Mouse (Mus musculus) G1E (cell line): Measurements from ENCODE around the gene Rfx3. TPM values are rescaled to one million over a fixed set of nuclear protein-coding genes. Genes with fewer than 3 reads are reported as not detected.

ENCODE experiments used
- ATAC-seq: 2 replicates; pipeline ENCODE4 v1.8.0; 2016; ENCODE audit warnings: mild to moderate bottlenecking; ENCODE audit not compliant: insufficient number of reproducible peaks, poor library complexity, low FRiP score, severe bottlenecking; ENCODE audit errors: extremely low read depth
- DNase-seq: peaks from one replicate; pipeline ENCODE4 v3.0.0; 2012; ENCODE audit warnings: low spot score
- H3K27me3 ChIP-seq: 2 replicates; pipeline ENCODE4 v1.6.1; 2012; ENCODE audit warnings: mild to moderate bottlenecking, low read length, inconsistent platforms; ENCODE audit not compliant: insufficient read depth
- H3K36me3 ChIP-seq: replicated peaks from 2 replicates; pipeline ENCODE3; 2012; ENCODE audit warnings: mild to moderate bottlenecking, inconsistent platforms
- H3K4me1 ChIP-seq: 2 replicates; pipeline ENCODE4 v1.6.1; 2012; ENCODE audit warnings: low read depth, low read length, inconsistent platforms, mixed read lengths; ENCODE audit not compliant: insufficient read depth
- H3K4me3 ChIP-seq: 2 replicates; pipeline ENCODE4 v1.5.1; 2012; ENCODE audit warnings: low read depth, mild to moderate bottlenecking, inconsistent platforms, low read length, moderate library complexity, mixed read lengths
- H3K9me3 ChIP-seq: replicated peaks from 2 replicates; pipeline ENCODE4 v1.6.1; 2012; ENCODE audit warnings: inconsistent platforms
- CTCF ChIP-seq: IDR thresholded peaks from 2 replicates; pipeline ENCODE4 v1.5.1; 2012; ENCODE audit warnings: low read depth, low read length, inconsistent platforms, mixed read lengths
- GATA1 ChIP-seq: IDR thresholded peaks from 2 replicates; pipeline ENCODE4 v1.6.1; 2012; ENCODE audit warnings: borderline replicate concordance, low read length, inconsistent platforms, mixed read lengths
- GATA2 ChIP-seq: IDR thresholded peaks from 2 replicates; pipeline ENCODE4 v1.6.1; 2012; ENCODE audit warnings: low read depth, low read length, inconsistent platforms, borderline replicate concordance
- POLR2AphosphoS5 ChIP-seq: IDR thresholded peaks from 2 replicates; pipeline ENCODE4 v1.6.1; 2012; ENCODE audit warnings: low read depth, low read length, inconsistent platforms; ENCODE audit not compliant: insufficient replicate concordance
- TAL1 ChIP-seq: conservative IDR thresholded peaks from 2 replicates; pipeline ENCODE4 v1.6.1; 2012; ENCODE audit warnings: low read depth, low read length, inconsistent platforms, mixed read lengths
- polyA plus RNA-seq: library from polyadenylated mRNA; stranded (reverse); fragments of >175 nt; gene quantifications from 2 replicates; pipeline ENCODE4 v1.2.3, GENCODE M21; 2012
- total RNA-seq, 2 experiments: library from RNA; stranded (forward) in 1 of 2; stranded (reverse) in 1 of 2; fragments of 200-1000 nt in 1 of 2; fragments of >200 nt in 1 of 2; fragmentation: Nextera tagmentation in 1 of 2; gene quantifications; 2 replicates each; pipeline ENCODE4 v1.2.3; 2014 to 2017

Rfx3 gene
- total and polyA plus RNA-seq, 3 experiments, result 0.50 to 13.7 (median 3.8) TPM

DNA sequence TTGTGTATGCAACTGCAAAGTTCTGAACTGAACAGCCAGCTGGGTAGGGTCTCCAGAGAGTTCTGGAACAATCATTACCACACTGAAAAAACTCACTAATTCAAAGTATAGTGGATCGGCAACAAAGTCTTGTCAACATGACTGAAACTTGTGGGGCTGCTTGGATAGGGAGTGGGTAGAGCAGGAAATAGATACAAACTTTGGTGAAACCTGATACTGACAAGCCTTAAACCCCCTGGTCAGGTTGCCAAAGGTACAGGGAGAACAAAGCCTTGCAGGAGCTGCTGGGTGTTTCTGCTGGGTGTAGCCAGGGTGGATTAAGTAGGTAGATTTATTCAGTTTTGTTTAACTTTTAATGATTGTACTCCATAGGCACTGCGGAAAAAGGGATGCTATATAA lies 274.4 kb downstream of the Rfx3 start:
- TF ChIP-seq GATA1 (no peak), POLR2AphosphoS5 (no peak), GATA2 (no peak), TAL1 (no peak), CTCF (no peak)
- H3K36me3 ChIP-seq, result no peaks in the 10 kb centered on the region
- no peaks in the 10 kb centered on the region for H3K4me1 ChIP-seq
- ATAC-seq (no peak), DNase-seq (no peak)
- H3K27me3 ChIP-seq, result peaks cover 17% of the 10 kb centered on the region
- no peaks in the 10 kb centered on the region for H3K9me3 ChIP-seq
- H3K4me3 ChIP-seq, result no peak overlapping the region

DNA sequence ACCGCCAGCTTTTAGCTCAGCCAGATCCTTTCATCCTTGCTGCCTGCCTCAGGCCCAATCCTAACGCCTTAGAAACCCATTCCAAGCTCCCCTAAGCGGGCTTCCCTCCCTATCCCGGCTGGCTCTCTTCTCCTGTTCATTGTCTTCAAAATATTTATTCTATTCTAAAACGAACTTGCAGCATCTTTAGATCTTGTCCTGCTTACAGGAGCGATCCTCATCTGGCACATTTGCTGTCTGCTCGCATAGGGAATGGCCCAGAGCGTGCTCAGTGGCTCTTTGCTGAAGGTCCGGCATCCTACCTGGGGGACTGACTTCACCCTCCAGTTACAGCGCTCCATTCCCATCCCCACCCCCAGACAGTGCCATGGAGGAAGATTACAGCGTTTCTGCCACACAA lies 292.0 kb downstream of the Rfx3 start:
- no peaks in the 10 kb centered on the region for H3K27me3 ChIP-seq
- H3K4me1 ChIP-seq, result no peaks in the 10 kb centered on the region
- DNase-seq (no peak), ATAC-seq (no peak)
- no peak overlapping the region for H3K4me3 ChIP-seq
- H3K36me3 ChIP-seq, result no peaks in the 10 kb centered on the region
- TF ChIP-seq POLR2AphosphoS5, result no peak
- no peak for TF ChIP-seq GATA2
- TF ChIP-seq GATA1, result no peak
- TF ChIP-seq TAL1, result no peak
- TF ChIP-seq CTCF, result no peak
- H3K9me3 ChIP-seq, result no peaks in the 10 kb centered on the region

DNA sequence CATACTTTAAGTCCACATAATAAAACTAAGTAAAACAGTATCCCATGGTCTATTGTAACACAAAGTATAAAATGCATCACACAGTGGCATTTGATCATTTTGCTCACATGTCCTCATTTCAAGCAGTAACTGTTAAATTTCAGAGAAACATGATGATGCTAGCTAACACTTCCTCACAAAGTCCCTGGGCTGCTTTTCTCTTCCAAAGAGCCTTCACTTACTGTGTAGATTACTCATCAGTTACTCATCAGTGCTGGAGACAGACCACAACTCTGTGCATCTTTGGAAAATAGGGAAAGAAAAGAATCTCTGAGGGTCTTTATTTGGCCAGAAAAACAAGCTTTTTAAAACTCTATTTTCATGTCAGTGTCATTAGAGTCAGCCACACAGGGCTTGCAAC lies 294.7 kb downstream of the Rfx3 start:
- DNase-seq (no peak), ATAC-seq (no peak)
- Histone ChIP-seq H3K27me3 (no peaks in the 10 kb centered on the region), H3K9me3 (no peaks in the 10 kb centered on the region), H3K4me1 (no peaks in the 10 kb centered on the region), H3K36me3 (no peaks in the 10 kb centered on the region), H3K4me3 (no peak overlapping the region)
- TF ChIP-seq CTCF (no peak), GATA1 (no peak), TAL1 (no peak), GATA2 (no peak), POLR2AphosphoS5 (no peak)
